Mouse (Mus musculus) heart, embryonic 10.5 days (tissue): ENCODE data around the gene Srebf2. TPM values are rescaled to one million over a fixed set of nuclear protein-coding genes. Genes with fewer than 3 reads are reported as not detected.

Experiments
- DNase-seq: peaks from one replicate; pipeline ENCODE4 v3.0.0-alpha.2; 2017; ENCODE audit warnings: low spot score
- H3K27ac ChIP-seq: fragments of 300-500 bp; sonication (generic); 2 replicates; pipeline ENCODE4 v1.5.1; 2016; ENCODE audit warnings: mild to moderate bottlenecking
- H3K27me3 ChIP-seq: fragments of 300-500 bp; sonication (generic); 2 replicates; pipeline ENCODE4 v1.6.1; 2016; ENCODE audit warnings: mild to moderate bottlenecking; ENCODE audit not compliant: poor library complexity, insufficient read depth, severe bottlenecking
- H3K36me3 ChIP-seq: fragments of 300-500 bp; sonication (generic); 2 replicates; pipeline ENCODE4 v1.6.1; 2016; ENCODE audit warnings: mild to moderate bottlenecking, moderate library complexity
- H3K4me1 ChIP-seq: fragments of 300-500 bp; sonication (generic); 2 replicates; pipeline ENCODE4 v1.6.1; 2016; ENCODE audit warnings: mild to moderate bottlenecking
- H3K4me3 ChIP-seq: fragments of 300-500 bp; sonication (generic); 2 replicates; pipeline ENCODE4 v1.5.1; 2016; ENCODE audit warnings: mild to moderate bottlenecking, moderate library complexity
- H3K9me3 ChIP-seq: fragments of 300-500 bp; sonication (generic); 2 replicates; pipeline ENCODE4 v1.6.1; 2016; ENCODE audit warnings: mild to moderate bottlenecking, moderate library complexity
- WGBS: fragments of 180-500 bp; shearing (Covaris S2); methylation state at CpG from one replicate; pipeline ENCODE4 v1.1.7; 2016; 5-methylcytosine and 5-hydroxymethylcytosine counted together
- polyA plus RNA-seq: library from polyadenylated mRNA; unstranded; fragments of >200 nt; fragmentation: Nextera tagmentation; extraction: Ambion mirVana; gene quantifications from 2 replicates; pipeline ENCODE4 v1.2.1, GENCODE M21; 2016

Srebf2 gene
- polyA plus RNA-seq, 1 experiment from 2014 or later: 129 TPM

DNA sequence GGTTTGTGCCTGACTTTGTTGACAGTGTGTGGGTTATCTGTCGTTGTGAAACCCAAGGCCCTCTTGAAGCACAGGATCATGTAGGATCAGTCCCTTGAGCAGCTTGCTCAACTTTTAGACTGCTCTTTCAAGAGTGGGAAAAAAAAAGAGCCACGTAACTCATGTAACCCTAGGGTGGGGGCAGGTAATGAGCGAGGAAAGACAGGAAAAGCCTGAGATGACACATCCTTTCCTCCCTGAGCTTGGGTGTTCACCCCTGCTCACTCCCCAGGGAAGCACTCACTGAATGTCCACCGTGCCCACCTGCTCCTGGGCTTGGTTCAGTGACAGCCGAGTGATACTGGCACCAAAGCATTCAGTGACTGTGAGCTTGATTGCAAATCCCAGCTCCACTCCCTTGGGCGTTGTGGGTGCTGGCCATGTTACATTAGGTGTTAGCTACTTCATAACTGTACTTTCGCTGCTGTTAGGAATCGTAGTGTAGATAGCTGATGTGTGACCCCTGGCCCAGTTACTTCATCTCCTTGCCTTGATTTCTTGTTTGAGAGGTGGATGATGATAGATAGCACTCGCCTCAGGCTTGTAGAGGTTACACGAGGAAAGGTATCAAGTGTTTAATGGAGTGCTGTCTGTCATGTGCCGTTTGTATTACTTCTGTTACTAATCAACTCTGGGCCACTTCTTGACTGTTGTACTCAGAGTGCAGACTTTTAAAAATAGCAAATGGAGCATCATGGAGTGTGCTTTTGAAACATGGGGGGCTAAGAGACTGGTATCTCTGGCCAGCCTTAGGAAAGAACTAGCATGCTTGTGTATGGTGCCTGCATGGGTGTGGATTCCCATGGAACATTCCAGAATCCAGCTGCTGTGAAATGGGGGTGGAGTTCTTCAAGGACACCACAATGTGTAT, 14.0 kb downstream of the Srebf2 start:
- peaks cover 70% of the 10 kb centered on the region for H3K4me1 ChIP-seq
- WGBS: 58% methylated on average over 11 of the region's 11 CpGs
- no peaks in the 10 kb centered on the region for H3K27me3 ChIP-seq
- no peak overlapping the region for H3K4me3 ChIP-seq
- H3K36me3 ChIP-seq: no peaks in the 10 kb centered on the region
- DNase-seq: no peak
- no peak overlapping the region for H3K27ac ChIP-seq
- H3K9me3 ChIP-seq: no peaks in the 10 kb centered on the region

DNA sequence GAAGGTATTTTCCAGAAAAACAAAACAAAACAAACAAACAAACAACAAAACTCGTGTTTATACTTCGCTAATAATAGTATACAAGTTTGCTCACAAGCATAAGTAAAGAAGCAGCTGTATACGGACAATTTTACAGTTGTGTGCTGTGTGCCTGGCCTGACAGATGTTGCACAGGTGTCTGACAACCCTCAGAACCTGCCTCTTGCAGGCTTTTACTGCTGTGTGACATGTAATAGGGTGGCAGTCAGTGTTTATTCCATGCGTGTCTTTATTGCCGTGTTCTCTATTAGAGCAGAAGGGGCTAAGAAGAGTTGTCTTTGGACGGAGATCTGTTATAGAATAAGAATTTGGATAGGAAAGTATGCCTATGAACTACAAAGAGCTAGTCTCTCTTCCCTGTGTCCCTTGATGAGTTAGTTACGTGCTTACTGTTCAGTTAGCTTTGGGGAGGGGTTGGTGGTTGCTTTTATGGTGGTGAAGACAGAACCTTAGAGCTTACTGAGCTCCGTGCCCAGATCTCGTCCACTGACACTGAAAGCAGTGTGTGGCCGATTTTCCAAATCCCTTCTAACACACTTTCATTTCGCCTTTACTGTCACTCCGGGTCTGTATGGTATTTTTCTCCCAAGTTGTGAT, 15.1 kb downstream of the Srebf2 start:
- H3K4me1 ChIP-seq: peaks cover 81% of the 10 kb centered on the region
- no peaks in the 10 kb centered on the region for H3K27me3 ChIP-seq
- H3K4me3 ChIP-seq: no peak overlapping the region
- no peaks in the 10 kb centered on the region for H3K9me3 ChIP-seq
- WGBS: 92% methylated on average over 12 of the region's 12 CpGs
- no peak for DNase-seq
- no peak overlapping the region for H3K27ac ChIP-seq
- no peaks in the 10 kb centered on the region for H3K36me3 ChIP-seq

DNA sequence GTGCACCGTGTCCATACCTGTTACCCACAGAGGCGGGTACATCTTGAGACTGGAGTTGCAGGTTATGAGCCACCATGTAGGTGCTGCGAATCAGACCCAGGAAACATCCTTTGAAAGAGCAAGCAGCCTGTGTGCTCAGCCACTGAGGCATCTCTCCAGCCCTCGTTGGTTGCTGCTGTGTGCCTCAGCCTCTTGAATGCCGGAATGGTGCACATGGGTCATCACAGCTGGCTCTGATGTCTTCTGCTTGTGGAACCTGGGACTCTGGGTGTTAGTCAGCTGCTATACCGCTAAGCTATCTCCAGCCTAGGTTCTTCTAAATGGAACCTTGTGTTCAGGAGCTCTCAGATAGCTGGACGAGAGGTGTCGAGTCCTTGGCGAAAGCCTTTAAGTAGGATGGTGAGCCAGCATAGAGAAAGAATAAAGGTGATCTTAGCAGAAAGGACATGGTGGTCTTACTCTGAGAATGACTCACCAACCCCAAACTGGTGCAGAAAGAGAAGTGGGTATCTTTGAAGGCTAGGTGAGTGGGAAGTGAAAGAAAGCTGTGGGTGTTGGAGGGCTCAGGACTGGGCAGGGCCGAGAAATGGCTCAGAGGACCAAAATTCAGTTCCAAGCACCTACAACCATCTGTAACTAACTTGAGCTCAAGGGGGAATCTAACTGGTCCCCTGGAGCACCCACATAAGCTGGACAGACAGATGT, 16.5 kb downstream of the Srebf2 start:
- Histone ChIP-seq H3K27ac (peak overlapping the region; percentile 52), H3K9me3 (no peaks in the 10 kb centered on the region), H3K36me3 (no peaks in the 10 kb centered on the region), H3K27me3 (no peaks in the 10 kb centered on the region), H3K4me1 (peaks cover 82% of the 10 kb centered on the region), H3K4me3 (no peak overlapping the region)
- no peak for DNase-seq
- WGBS: 72% methylated on average over 10 of the region's 10 CpGs

DNA sequence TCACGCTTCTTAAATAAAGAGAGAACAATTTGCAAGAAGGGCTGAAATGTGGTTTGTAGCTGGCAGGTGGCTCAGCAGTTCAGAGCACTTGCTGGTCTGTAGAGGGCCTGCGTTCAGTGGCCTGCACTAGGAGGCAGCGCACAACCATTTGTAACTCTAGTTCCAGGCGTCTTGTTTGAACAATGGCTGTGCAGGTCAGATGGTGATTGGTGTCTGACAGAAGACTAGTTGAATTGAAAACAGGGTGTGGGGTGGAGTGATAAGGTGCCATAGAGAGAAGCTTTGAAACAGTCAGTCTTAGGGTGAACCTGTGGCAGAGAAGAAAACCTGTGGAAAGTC, 17.0 kb downstream of the Srebf2 start:
- Histone ChIP-seq H3K27me3 (no peaks in the 10 kb centered on the region), H3K4me3 (no peak overlapping the region), H3K4me1 (peaks cover 79% of the 10 kb centered on the region), H3K36me3 (no peaks in the 10 kb centered on the region), H3K27ac (peak overlapping the region; percentile 76), H3K9me3 (no peaks in the 10 kb centered on the region)
- DNase-seq: no peak
- whole genome bisulfite sequencing: 60% methylated on average over 4 of the region's 4 CpGs

DNA sequence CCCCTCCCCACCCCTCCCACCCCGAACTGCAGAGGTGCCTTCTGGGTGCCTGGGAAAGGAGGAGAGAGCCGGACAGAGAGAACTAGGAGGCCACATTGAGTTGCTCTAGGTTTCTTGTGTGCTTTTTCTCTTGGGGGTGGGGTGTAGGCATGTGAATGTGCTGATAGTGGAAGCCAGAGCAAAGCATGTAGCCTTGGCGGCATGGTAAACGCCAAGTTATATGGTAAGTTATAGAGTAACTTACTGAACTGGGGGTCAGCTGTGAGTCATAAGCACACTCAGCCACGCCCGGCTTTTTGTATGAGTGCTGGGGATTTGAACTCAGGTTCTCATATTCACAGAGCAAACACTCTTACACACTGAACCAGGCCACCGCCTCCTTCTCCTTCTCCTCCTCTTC, 17.5 kb downstream of the Srebf2 start:
- Histone ChIP-seq H3K4me1 (peaks cover 75% of the 10 kb centered on the region), H3K4me3 (no peak overlapping the region), H3K36me3 (no peaks in the 10 kb centered on the region), H3K9me3 (no peaks in the 10 kb centered on the region), H3K27me3 (no peaks in the 10 kb centered on the region), H3K27ac (peak overlapping the region; percentile 76)
- WGBS: 71% methylated on average over 7 of the region's 7 CpGs
- DNase-seq: no peak

DNA sequence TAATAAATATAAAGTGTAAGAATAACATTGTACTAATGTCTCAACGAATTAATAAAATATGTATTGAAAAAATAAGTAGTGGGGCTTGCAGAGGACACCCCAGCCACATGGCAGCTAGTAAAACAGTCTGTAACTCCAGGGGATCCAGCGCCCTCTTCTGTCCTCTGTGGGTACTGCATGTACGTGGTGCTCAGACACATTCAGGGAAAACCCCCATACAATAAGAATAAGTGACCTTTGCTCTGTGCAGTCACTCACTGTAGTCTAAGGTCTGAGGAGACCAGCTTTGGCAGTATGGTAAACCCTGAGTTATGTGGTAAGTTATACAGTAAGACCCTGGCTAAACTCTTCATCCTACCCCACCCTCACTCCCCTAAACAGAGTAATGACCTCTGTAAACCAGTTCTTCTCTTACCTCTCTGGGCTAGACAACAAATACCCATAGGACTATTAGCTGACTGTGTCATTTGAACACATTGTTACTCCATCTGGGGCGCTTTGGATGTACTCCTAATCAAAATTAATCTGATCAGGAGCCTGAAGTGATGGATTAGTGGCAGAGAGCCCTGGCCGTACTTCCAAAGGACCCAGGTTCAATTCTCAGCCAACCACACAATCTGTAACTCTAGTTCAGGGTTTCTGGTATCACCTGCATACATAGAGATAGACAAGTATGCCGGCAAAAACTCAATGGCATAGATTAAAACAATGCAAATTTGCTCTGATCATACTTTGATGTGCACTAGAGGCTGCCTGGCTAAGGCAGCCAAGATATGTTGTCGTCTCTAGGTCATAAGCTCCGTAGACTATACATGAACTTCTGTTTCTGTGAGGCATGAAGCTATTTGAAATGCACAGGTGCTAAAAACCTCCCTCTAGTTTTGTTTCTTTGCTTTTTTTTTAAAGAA, 18.6 kb downstream of the Srebf2 start:
- Histone ChIP-seq H3K27ac (peak overlapping the region; percentile 62; the same call in 1 of the 2 replicates), H3K36me3 (peaks cover 9% of the 10 kb centered on the region), H3K4me3 (no peak overlapping the region), H3K27me3 (no peaks in the 10 kb centered on the region), H3K9me3 (no peaks in the 10 kb centered on the region), H3K4me1 (peaks cover 75% of the 10 kb centered on the region)
- 58% methylated on average over 8 of the region's 8 CpGs for WGBS
- DNase-seq: peak; percentile 91

DNA sequence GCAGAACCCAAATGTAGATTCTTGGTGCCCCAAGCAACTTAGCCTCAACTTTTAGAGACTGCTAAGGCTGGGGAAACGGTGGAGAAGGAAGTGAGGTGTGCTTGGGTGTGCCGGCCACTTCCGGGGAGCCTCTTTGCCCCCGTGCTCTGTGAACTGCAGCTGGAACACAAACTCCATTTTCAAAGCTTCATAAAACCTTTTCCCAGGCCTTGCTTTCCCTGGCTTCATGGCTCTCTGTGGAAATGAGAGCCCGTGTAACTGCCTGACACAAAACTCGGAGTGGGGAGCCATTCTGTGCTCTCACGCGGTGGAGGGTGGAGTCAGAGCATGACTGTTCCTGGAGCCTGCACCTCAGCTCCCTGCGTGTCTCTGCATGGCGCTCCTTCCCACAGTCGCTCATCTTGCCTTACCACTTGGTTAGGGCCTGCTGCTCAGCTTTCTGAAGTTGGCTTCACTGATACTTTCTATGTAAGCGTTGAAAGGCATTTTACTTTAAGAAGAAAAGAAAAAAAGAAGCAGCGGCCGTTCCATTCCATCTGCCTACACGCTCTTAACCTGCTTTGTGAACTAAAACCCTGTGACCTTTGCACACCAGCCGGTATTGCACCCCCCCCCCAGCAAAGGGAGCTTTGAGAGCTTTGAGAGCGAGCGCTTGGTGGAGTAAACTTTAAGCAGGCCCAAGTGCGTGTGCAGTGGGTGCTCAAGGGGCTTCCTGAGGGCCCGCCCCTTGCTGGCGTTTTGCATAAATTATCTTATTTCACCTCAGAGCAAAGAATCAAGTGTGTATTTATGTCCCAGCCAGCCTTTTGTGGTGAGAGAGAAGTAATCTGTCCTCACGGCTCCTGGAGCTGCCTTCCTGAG, 19.5 kb downstream of the Srebf2 start:
- H3K4me1 ChIP-seq: peaks cover 73% of the 10 kb centered on the region
- H3K27ac ChIP-seq: peak overlapping the region; percentile 62; the same call in 1 of the 2 replicates
- WGBS: 70% methylated on average over 22 of the region's 22 CpGs

DNA sequence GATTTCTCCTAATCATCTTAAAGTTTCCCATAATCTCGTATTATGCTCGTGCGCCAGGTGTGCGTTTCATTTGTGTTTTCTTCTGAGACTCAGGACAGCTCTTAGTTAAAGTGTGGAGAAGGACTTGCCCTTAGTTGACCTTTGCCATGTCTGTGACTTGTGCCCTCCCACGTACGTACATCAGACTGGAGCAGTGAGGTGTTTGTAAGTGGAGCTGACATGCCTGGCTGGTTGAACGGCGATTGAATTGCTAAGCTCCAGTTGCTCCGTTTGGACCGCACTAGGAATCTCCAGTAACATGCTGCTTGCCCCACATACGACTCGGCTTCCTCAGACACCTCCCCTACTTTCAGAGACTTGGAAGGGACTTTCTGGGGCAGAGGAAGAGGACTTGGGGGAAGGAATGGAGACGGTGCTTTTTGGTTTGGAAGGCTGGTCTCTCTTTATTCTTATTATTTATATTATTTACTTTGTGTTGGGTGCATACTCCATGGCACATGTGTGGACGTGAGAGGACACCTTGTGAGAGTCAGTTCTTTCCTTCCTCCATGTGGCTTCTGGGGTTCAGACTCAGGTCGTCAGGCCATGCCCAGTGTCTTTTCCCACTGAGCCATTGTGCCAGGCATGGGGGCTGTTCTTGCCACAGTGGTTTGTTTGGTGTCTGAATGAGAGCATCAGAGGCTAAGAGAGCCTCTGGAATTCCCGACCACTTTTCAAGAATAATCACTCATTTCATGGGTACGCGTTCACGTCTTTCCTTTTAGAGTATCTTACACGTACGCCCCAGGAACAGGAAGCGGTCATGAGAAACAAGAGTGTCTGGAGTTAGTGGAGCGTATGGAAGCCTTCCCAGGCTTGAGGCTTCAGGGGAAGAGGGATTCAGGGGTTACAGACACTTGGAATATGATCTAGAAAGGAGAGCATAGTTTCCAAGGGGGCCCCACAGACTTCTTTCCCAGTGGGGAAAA, 20.5 kb downstream of the Srebf2 start:
- peak overlapping the region; percentile 62; the same call in 1 of the 2 replicates for H3K27ac ChIP-seq
- peaks cover 71% of the 10 kb centered on the region for H3K4me1 ChIP-seq
- WGBS: 61% methylated on average over 23 of the region's 23 CpGs

More for the DNA sequence above, 19.5 kb downstream of the Srebf2 start:
- Histone ChIP-seq H3K27me3 (no peaks in the 10 kb centered on the region), H3K4me3 (no peak overlapping the region), H3K9me3 (no peaks in the 10 kb centered on the region), H3K36me3 (peaks cover 18% of the 10 kb centered on the region)
- no peak for DNase-seq

DNA sequence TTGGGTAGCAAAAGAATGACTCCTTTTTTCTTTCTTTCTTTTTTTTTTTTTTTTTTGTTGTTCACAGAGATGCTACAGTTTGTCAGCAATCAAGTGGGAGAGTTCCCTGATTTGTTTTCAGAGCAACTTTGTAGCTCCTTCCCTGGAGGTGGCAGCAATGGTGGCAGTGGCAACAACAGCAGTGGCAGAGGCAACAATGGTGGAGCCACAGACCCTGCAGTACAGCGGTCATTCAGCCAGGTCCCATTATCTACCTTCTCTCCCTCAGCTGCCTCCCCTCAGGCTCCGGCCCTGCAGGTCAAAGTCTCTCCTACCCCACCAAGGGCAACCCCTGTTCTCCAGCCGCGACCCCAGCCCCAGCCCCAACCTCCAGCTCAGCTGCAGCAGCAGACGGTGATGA, 22.7 kb downstream of the Srebf2 start:
- no peaks in the 10 kb centered on the region for H3K27me3 ChIP-seq
- H3K9me3 ChIP-seq: no peaks in the 10 kb centered on the region
- DNase-seq: no peak
- peaks cover 55% of the 10 kb centered on the region for H3K4me1 ChIP-seq
- H3K36me3 ChIP-seq: peaks cover 47% of the 10 kb centered on the region
- 80% methylated on average over 5 of the region's 5 CpGs for WGBS
- no peak overlapping the region for H3K4me3 ChIP-seq
- peak overlapping the region; percentile 43 for H3K27ac ChIP-seq

More for the DNA sequence above, 20.5 kb downstream of the Srebf2 start:
- Histone ChIP-seq H3K9me3 (no peaks in the 10 kb centered on the region), H3K4me3 (no peak overlapping the region), H3K36me3 (peaks cover 27% of the 10 kb centered on the region), H3K27me3 (no peaks in the 10 kb centered on the region)
- no peak for DNase-seq

DNA sequence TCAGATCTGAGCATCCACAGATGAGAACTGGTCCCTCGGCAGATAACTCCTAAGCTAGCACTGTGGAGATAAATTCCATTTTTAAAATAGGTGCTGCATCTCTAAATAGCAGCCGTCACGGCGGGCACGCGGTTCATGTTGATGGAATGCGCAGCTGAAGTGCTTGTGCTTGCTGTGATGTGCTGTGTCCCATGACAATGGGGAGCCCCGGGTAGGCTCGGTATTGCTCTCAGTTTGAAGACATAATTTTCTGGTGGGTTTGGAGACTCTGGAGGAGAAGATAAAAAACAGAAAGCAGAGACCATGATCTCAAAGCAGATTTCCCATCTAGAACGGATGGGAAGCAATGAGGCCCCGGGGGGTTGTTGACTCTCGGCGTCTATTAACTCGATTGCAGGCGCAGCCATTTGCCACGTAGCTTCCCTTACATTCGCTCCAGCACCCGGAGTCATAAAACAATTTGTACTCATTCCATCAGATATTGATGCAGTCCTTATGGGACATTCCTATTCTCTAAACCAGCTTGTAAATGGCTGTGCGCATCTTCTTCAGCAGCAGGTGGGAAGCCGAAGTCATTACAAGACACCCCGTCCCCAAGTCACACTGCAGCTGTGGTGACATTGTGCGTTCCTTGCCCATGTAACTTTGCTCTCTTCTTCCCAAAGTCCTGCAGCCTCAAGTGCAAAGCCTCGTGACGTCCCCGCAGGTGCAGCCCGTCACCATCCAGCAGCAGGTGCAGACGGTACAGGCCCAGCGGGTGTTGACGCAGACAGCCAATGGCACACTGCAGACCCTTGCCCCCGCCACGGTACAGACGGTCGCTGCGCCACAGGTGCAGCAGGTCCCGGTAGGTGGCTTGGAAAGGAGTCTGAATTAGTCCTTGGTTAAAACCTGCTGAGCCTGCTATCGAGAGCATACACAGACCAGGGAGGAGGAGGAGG, 23.7 kb downstream of the Srebf2 start:
- peaks cover 58% of the 10 kb centered on the region for H3K36me3 ChIP-seq
- H3K9me3 ChIP-seq: no peaks in the 10 kb centered on the region
- 79% methylated on average over 36 of the region's 36 CpGs for WGBS
- peaks cover 47% of the 10 kb centered on the region for H3K4me1 ChIP-seq
- DNase-seq: no peak
- no peaks in the 10 kb centered on the region for H3K27me3 ChIP-seq
- H3K4me3 ChIP-seq: no peak overlapping the region
- H3K27ac ChIP-seq: peak overlapping the region; percentile 43
